In the genomic region with DNA sequence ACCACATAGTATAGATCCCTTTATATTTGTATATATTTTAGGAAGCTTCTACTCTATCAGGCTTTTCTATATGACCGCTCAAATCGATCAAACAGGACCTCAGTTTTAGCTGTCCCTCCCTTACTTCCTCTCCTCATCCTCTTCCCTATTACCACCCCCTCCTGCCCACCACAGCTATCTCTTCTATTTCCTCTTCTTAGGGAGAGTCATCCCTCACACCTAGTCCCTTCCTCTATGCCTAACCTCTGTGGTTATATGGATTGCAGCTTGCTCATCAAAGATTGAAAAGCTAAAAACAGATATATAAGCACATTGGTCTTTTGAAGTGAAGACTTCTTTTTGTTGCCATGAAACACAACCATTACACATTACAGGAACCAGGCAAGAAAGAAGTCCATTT, we compare ENCODE assay signal across 22 mouse cellular contexts. TPM values are rescaled to one million over a fixed set of nuclear protein-coding genes. Genes with fewer than 3 reads are reported as not detected.
A peak's percentile ranks its signal among the peaks of the same experiment; 100 is the strongest.
DNase-seq lines count a peak whose midpoint lies in the region; ATAC-seq and TF ChIP-seq lines count a peak whose summit lies in the region.
"Had no signal": no experiment of that assay in that cellular context is flagged by ENCODE, and none has a peak within 500 bp of the region (broad histone marks: within the 10 kb centered on the region; RNA-seq: fewer than 3 reads in every experiment).

No protein-coding gene starts in this region.

- no peaks in the 10 kb centered on the region for H3K9me3 ChIP-seq in MEL (replicated peaks; ENCODE audit: insufficient read depth, low read length)
- H3K9me3 ChIP-seq: embryonic facial prominence, embryonic 13.5 days; embryonic facial prominence, embryonic 15.5 days; forebrain, embryonic 10.5 days; forebrain, embryonic 12.5 days had no signal

- no peak for TF ChIP-seq CTCF in MEL (IDR thresholded peaks at IDR 0.05 in 2 of 3, conservative IDR thresholded peaks at IDR 0.05 in 1 of 3; ENCODE audit: control insufficient read depth in 1 of 3, insufficient read depth in 1 of 3, low read depth in 2 of 3, low read length in 3 of 3, poor library complexity in 1 of 3, severe bottlenecking in 1 of 3)
- no peak for TF ChIP-seq CTCF in cerebellum, adult 2 months (IDR thresholded peaks at IDR 0.05; ENCODE audit: borderline replicate concordance, insufficient read depth, low read depth, low read length)

- peak; percentile 68; the same call in 1 of the 2 replicates for ATAC-seq in megakaryocyte, adult 5-6 weeks (ENCODE audit: poor library complexity, severe bottlenecking)
- ATAC-seq: forebrain, embryonic 14.5 days; forebrain, embryonic 16.5 days had no signal

- TF ChIP-seq EP300 in MEL (IDR thresholded peaks at IDR 0.05; ENCODE audit: low read depth in 1 of 2, low read length in 2 of 2) = peak; percentile 44 to 52; a peak in 1 of 4 replicates

- DNase-seq in MEL (ENCODE audit: low read depth, low spot score) (peak; percentile 65), MEL-GATA-1-ER (ENCODE audit: extremely low read depth, low read depth) (peak; percentile 62)
- DNase-seq in embryo, embryonic 10.5 days (ENCODE audit: low spot score) = no peak
- DNase-seq in cerebellum, adult 2 months = no peak
- DNase-seq in neural tube, embryonic 10.5 days (ENCODE audit: extremely low spot score, low spot score) = no peak
- DNase-seq: adrenal gland, adult 2 months; adrenal gland, postnatal 10 days; adrenal gland, postnatal 25 days; cerebellum, adult 11 months; cerebellum, adult 18-20 months; cerebellum, adult 9-10 months; cerebellum, postnatal 10 days; cerebellum, postnatal 25 days; embryo, embryonic 11 days had no signal

- peaks cover 2 to 8% of the 10 kb centered on the region in 2 experiments; a peak in 2 of 4 replicates for H3K4me1 ChIP-seq in MEL (ENCODE audit: control insufficient read depth in 1 of 2, insufficient read depth in 2 of 2, low read length in 2 of 2)
- H3K4me1 ChIP-seq in cerebellum, adult 2 months (ENCODE audit: control insufficient read depth, insufficient read depth, low read length) = peaks cover 2% of the 10 kb centered on the region; the same call in 1 of the 2 replicates
- H3K4me1 ChIP-seq: forebrain, embryonic 10.5 days had no signal

- TF ChIP-seq RAD21 in MEL (IDR thresholded peaks at IDR 0.05; ENCODE audit: low read depth, low read length) = no peak

- no peak overlapping the region for H3K27ac ChIP-seq in MEL (ENCODE audit: control insufficient read depth, low read depth, low read length)
- H3K27ac ChIP-seq in cerebellum, adult 2 months (ENCODE audit: insufficient read depth, low read length) = no peak overlapping the region
- H3K27ac ChIP-seq: embryonic facial prominence, embryonic 13.5 days; embryonic facial prominence, embryonic 15.5 days; forebrain, embryonic 10.5 days; forebrain, embryonic 12.5 days had no signal

- no peak for TF ChIP-seq POLR2A in MEL (IDR thresholded peaks at IDR 0.05; ENCODE audit: control insufficient read depth in 1 of 2, insufficient read depth in 1 of 2, low read depth in 1 of 2, low read length in 2 of 2, poor library complexity in 1 of 2)
- no peak for TF ChIP-seq POLR2A in cerebellum, adult 2 months (IDR thresholded peaks at IDR 0.05; ENCODE audit: borderline replicate concordance, insufficient read depth, low read length)

- 96% methylated on average over 2 of the region's 2 CpGs for WGBS in cerebellum, adult 2 months

- no peak overlapping the region for H3K9ac ChIP-seq in MEL (ENCODE audit: control insufficient read depth, low read depth, low read length, poor library complexity, severe bottlenecking)
- H3K9ac ChIP-seq: embryonic facial prominence, embryonic 13.5 days; embryonic facial prominence, embryonic 15.5 days; forebrain, embryonic 12.5 days had no signal

- H3K36me3 ChIP-seq in MEL (ENCODE audit: control insufficient read depth in 1 of 2, insufficient read depth in 2 of 2, low read length in 2 of 2) = peaks cover 16 to 26% of the 10 kb centered on the region in 2 experiments

- H3K4me3 ChIP-seq in MEL (ENCODE audit: control insufficient read depth in 1 of 2, insufficient read depth in 1 of 2, low read depth in 2 of 2, low read length in 2 of 2) = no peak overlapping the region
- no peak overlapping the region for H3K4me3 ChIP-seq in cerebellum, adult 2 months (replicated peaks; ENCODE audit: insufficient read depth, low read depth, low read length)
- H3K4me3 ChIP-seq: embryonic facial prominence, embryonic 13.5 days; embryonic facial prominence, embryonic 15.5 days; erythroblast, embryonic 14.5 days; forebrain, embryonic 10.5 days; forebrain, embryonic 12.5 days had no signal

- peaks cover 1% of the 10 kb centered on the region; the same call in 1 of the 2 replicates for H3K79me2 ChIP-seq in MEL (ENCODE audit: control insufficient read depth, insufficient read depth, low read length, poor library complexity)

- H3K27me3 ChIP-seq in MEL (ENCODE audit: control insufficient read depth in 1 of 2, insufficient read depth in 2 of 2, low read length in 2 of 2) = no peaks in the 10 kb centered on the region
- no peaks in the 10 kb centered on the region for H3K27me3 ChIP-seq in cerebellum, adult 2 months (ENCODE audit: control insufficient read depth, insufficient read depth, low read length)
- H3K27me3 ChIP-seq: embryonic facial prominence, embryonic 13.5 days; embryonic facial prominence, embryonic 15.5 days; forebrain, embryonic 12.5 days had no signal

TF ChIP-seq in MEL, 35 proteins besides CTCF, POLR2A, EP300 and RAD21:
- 0 out of 2 replicates have a peak, but pooled peaks have one; percentile 32 for TF ChIP-seq GATA1 (IDR thresholded peaks at IDR 0.05; ENCODE audit: low read depth, low read length)
- no peak for TF ChIP-seq MAZ (IDR thresholded peaks at IDR 0.05; ENCODE audit: low read depth, low read length)
- TF ChIP-seq RCOR1 (IDR thresholded peaks at IDR 0.05; ENCODE audit: low read depth, low read length) = peak; percentile 34; the same call in 1 of the 2 replicates

RNA-seq across cellular contexts. Expression of a gene that starts 18.9 kb away (rescaled TPM):
- 63.9 and 78.8 TPM in 2 replicates for total RNA-seq in MEL (2012; rRNA removed)
- 100 to 1,000 TPM in 1 of 2 experiments, 10 to 100 TPM in 1; 80.6 to 130 TPM for polyA plus RNA-seq in MEL (2012; ENCODE audit: insufficient read depth in 1 of 2, insufficient read length in 2 of 2, low read depth in 1 of 2, low replicate concordance in 2 of 2, missing spikeins in 1 of 2)
- total RNA-seq in megakaryocyte, adult 5-6 weeks (2015) = 73.6 and 82.4 TPM in 2 replicates
- 57.3 and 84.2 TPM in 2 replicates for total RNA-seq in megakaryocyte, adult 5-6 weeks (2017)
- 66.0 and 66.3 TPM in 2 replicates for polyA plus RNA-seq in cerebellum, adult 2 months (2012; rRNA removed)

RNA-seq across cellular contexts. Expression of a gene that starts 22.7 kb away (rescaled TPM):
- 41.5 and 50.8 TPM in 2 replicates for total RNA-seq in MEL (2012; rRNA removed)
- 10 to 100 TPM in 1 of 2 experiments, not detected in 1; 81.5 TPM for polyA plus RNA-seq in MEL (2012; ENCODE audit: insufficient read depth in 1 of 2, insufficient read length in 2 of 2, low read depth in 1 of 2, low replicate concordance in 2 of 2, missing spikeins in 1 of 2)
- 91.5 and 104 TPM in 2 replicates for total RNA-seq in megakaryocyte, adult 5-6 weeks (2015)
- total RNA-seq in megakaryocyte, adult 5-6 weeks (2017) = 110 and 138 TPM in 2 replicates
- 16.9 and 17.8 TPM in 2 replicates for polyA plus RNA-seq in cerebellum, adult 2 months (2012; rRNA removed)

Comparison
In these comparisons a context has a peak if more than half of its experiments do, and no peak if none do; other contexts are left out.
1. DNase-seq: peak in MEL (single experiment) and MEL-GATA-1-ER (single experiment); none in embryo, embryonic 10.5 days (single experiment), cerebellum, adult 2 months (0 of 2) and neural tube, embryonic 10.5 days (single experiment).